Mouse (Mus musculus): ENCODE measurements around the gene Tcn2. TPM values are rescaled to one million over a fixed set of nuclear protein-coding genes. Genes with fewer than 3 reads are reported as not detected.

Tcn2 gene
- total RNA-seq, 2 experiments from 2014 or later = 41.3 to 41.7 TPM

DNA sequence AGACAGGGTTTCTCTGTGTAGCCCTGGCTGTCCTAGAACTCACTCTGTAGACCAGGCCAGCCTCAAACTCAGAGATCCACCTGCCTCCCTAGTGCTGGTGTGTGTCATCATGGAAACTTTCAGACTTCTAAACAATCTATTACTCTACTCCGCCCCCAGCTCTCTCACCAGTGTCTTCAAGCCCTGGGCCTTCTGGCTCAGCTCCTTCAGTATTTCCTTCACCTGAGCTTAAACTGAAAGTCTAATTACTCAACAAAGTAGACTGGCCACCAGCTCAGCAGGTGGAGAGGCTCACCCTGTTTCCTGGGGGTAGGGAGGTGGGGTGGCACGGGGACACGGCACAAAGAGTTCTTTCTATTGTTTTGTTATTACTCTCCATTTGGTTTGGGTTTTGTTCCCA lies 29.4 kb downstream of the Tcn2 start:
- intact Hi-C loops (cut with DNase I) = no loop called here

DNA sequence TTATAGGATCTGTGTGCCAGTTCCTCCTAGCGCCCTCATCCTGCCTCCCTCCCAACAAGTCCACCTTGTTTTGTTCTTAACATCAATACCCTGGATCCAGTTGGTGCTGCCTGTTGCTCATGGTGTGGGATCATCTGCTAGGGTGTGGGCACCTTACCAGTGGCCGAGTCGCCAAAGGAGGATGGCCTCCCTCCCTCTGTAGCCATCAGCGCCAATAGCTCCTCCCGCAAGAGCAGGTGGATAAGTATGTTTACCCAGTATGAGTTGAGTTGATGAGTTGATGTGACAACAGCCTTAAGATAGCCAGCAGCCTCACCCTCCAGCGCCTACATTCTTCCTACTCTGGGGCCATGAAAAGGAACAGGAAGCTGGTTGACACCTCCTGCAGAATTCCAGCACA lies 31.7 kb downstream of the Tcn2 start:
- intact Hi-C loops (cut with DNase I) = no loop called here
- DNase-seq (ENCODE audit: low spot score) = no peak

More for the DNA sequence above, 29.4 kb downstream of the Tcn2 start:
- no peak for DNase-seq (ENCODE audit: low spot score)

DNA sequence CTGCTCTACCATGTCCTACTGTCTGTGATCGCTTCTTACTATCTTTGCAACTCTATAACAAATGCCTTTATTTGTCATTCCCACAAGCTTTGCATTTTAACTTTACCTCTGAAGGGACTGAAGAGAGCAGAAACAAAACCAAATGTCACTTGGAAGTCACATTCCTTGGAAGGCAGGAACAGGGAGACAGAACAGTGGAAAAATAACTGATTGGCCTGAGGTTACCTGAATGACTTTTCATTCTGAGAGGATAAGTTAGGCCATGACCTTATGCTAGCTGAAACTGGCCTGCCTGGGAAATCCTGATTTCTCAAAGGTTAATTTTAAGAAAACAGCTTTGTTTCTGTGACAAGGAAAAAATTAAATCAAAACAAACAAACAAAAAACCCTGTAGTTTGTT lies 36.0 kb downstream of the Tcn2 start:
- DNase-seq (ENCODE audit: low spot score) = no peak
- intact Hi-C loops (cut with DNase I) = loop anchor here (2.0 kb wide), 1 partner anchor 17 kb away; no protein-coding TSS in a partner anchor

DNA sequence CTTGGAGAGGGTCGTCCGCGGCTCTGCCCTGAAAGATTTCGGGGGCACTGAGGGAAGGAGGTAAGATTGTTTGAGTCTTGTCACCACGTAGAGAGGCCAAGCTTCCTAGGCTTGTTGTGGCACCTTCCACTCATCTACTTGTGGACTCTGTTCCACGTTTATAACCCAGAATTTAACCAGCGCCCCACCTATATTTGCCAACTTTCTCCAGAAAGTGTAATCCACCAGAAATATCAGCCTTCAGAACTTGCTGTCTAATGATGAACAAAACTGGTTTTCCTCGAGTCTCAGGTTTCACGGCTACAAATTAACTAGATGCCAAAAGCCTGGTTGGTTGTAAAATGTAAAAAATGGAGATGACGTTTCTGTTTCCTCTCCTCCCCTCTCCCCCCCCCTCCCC lies 36.5 kb downstream of the Tcn2 start:
- intact Hi-C loops (cut with DNase I) = loop anchor here (2.0 kb wide), 1 partner anchor 17 kb away; no protein-coding TSS in a partner anchor
- DNase-seq (ENCODE audit: low spot score) = no peak

DNA sequence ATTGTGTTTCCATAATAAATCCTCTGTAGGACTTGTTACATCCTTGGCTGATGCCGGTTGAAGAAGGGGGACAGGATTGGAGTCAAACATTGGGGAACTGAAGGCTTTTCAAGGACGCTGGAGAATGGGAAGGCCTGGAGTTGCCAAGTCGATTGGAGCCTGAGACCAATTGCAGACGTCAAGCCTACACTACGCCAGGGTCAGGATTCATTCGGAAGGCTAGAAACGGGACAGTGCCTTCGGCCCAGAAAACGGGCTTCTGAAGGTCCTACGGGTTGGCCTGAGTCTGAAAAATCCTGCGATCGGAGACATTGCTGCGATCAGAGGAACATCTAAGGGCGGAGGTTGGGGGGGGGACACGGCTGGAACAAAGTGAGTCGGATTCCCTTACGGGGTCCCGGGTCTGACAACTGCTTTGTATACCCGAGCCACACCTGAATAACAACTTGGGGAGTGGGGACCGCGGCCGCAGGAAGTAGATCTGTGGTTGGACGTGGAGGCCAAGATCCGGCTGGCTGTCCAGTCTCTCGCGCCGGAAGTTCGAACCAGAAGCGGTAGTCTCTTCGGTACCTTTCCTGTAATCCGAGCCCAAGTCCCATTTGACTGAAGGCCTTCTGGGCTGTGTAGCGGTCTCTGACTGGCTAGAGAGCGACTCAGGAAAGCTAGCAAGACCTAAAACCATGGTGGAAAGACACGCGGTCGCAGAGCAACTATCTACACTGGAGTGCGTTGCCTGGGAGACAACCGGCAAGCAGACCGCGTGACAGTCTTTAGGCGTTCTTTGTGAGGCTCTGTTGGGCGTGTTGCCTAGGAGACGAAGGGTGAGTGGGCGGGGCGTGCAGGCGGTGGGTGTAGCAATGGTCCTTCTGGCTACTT lies 37.3 kb downstream of the Tcn2 start, which contains the start of the genes 4921536K21Rik and Dusp18:
Gene 4921536K21Rik (minus strand): TSS at position 693 of the 876 bp plus-strand sequence.
Gene Dusp18 (plus strand): TSS at position 835 of the 876 bp plus-strand sequence.
- intact Hi-C loops (cut with DNase I) = loop anchor here (2.0 kb wide), 1 partner anchor 18 kb away; no protein-coding TSS in a partner anchor
- DNase-seq (ENCODE audit: low spot score) = peak; percentile 85

DNA sequence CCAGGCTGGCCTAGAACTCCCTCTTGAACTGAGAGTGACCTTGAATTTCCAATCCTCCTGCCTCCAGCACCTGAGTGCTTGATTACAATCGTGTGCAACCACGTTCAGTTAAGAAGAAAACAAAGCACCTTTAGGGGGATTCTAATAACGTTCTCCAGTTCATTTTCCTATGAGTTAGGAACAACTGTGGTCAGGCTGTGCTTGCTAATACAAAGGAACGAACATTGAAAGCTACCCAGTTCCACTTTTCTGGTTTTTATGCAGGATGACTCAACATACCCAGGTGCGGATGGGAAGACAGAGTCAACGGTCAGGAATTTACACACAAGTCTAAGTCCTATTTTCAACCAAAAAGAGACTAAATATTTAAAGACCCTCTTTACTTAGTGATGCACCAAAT lies 38.0 kb downstream of the Tcn2 start:
- DNase-seq (ENCODE audit: low spot score) = no peak
- intact Hi-C loops (cut with DNase I) = loop anchor here (2.0 kb wide), 1 partner anchor 19 kb away; no protein-coding TSS in a partner anchor

DNA sequence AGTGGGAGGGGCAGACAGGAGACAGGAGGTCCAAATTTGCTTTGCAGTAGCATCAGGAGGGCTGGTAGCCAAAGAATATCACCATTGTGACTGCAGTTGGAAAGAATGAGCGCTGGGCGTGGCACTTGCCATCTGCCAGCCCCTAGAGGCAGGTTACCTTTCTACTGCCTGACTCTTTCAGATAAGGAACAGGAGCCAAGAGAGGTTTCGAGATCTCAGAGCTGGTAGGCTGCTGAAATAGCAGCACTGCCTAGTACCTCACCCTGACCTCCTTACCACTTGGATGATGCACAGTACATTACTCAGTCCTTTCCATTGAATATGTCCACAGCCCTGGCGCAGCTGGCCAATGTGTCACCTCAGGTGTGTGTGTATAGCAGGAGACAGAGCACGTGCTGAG lies 44.6 kb downstream of the Tcn2 start:
- DNase-seq (ENCODE audit: low spot score) = no peak
- intact Hi-C loops (cut with DNase I) = loop anchor here (10.0 kb wide), 1 partner anchor 353 kb away; no protein-coding TSS in a partner anchor

DNA sequence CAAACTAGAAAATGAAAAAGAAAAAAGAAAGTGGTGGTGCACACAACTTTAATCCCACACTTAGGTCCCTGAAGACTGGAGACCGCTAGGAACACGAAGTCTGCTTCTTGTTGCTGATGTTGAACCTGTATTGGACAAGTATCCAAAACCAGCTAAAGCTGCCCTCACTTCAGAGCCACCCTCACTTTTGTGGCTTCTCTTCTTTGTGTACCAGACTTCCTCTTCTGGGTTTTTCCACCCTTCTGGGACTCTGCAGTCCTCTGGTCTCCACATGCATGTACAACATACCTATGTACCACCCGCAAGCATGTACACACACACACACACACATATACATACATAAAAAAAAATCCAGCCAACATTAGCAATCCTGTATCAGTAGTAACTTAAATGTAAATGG lies 48.2 kb downstream of the Tcn2 start:
- intact Hi-C loops (cut with DNase I) = loop anchor here (5.0 to 10.0 kb wide), 2 partner anchors 166 to 349 kb away; no protein-coding TSS in a partner anchor
- DNase-seq (ENCODE audit: low spot score) = no peak

DNA sequence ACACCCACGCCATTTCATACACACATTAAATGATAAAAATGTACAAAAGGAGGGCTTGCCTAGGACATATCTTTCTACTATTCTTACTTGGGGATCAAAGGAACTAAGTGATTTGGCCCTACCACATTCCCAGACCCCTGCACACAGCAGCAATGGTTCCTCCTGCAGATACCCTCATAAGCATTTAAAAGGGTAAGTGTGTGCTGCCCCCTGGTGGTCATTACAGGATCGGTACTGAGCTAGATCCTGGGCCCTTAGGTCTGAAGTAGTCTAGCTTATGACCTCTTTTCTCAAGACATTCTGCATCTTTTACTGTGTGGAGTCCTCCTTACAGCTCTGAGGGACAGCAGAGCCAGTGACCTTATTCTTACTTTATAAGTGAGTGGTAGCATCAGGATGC lies 52.1 kb downstream of the Tcn2 start:
- intact Hi-C loops (cut with DNase I) = loop anchor here (1.0 to 10.0 kb wide), 5 partner anchors 35 to 405 kb away; partner anchors contain the start of gene Slc35e4
- no peak for DNase-seq (ENCODE audit: low spot score)

DNA sequence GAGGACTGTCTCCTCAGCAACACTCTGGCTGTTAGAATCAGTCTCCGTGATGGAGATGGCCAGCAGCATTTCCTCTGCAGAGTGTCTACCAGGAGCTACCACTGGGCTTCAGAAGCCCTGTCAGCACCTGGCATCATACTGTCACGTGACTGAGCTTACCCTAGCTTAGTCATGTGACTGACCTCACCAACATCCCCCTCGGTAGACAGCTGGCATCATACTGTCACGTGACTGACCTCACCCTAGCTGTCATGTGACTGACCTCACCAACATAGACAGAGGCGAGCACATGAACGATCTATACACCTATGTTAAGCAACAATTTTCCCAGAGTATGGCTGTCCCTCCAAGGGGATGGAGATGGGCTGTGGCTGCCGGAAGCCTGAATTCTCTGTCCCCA lies 53.3 kb downstream of the Tcn2 start:
- DNase-seq (ENCODE audit: low spot score) = no peak
- intact Hi-C loops (cut with DNase I) = loop anchor here (1.0 to 10.0 kb wide), 2 partner anchors 70 to 404 kb away; no protein-coding TSS in a partner anchor

DNA sequence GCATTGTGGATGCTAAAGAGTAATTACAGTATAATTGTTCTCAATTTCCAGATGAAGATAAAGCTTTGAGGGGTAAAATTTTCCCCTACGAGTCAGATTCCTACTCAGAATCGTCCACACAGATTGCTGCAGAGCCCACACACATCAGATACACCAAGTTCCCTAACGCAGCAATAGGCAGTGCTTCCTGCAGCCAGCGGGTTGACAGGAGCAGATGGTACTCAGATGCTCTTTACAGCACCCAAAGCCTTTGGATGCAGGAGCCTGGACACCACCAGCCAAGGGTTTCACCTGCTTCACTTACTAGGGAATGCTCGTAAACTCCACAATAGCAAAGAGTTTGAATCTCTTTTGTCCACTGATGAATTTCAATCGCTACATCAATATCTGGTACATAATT lies 55.5 kb downstream of the Tcn2 start:
- intact Hi-C loops (cut with DNase I) = loop anchor here (10.0 kb wide), 1 partner anchor 402 kb away; no protein-coding TSS in a partner anchor
- DNase-seq (ENCODE audit: low spot score) = no peak

Other genes starting within 250 kb of the Tcn2 start
- 10 to 100 TPM in 1 of 2 experiments, 1 to 10 TPM in 1; 9.8 to 11.4 TPM for gene Osbp2, start 68.3 kb downstream of the Tcn2 start, total RNA-seq (2021)
- gene 4921536K21Rik, start 37.1 kb downstream of the Tcn2 start, total RNA-seq (2021) = under 1 TPM; 0.42 to 0.96 TPM
- 10 to 100 TPM; 24.8 to 45.0 TPM for gene Dusp18, start 36.9 kb downstream of the Tcn2 start, total RNA-seq (2021)
- gene Slc35e4, start 17.5 kb downstream of the Tcn2 start, total RNA-seq (2021) = 1 to 10 TPM; 4.4 to 5.7 TPM
- 10 to 100 TPM; 28.1 to 29.8 TPM for gene Pes1, start 31.8 kb upstream of the Tcn2 start, total RNA-seq (2021)
- gene 4930556J24Rik, start 44.6 kb upstream of the Tcn2 start, total RNA-seq (2021) = not detected
- gene Gal3st1, start 51.5 kb upstream of the Tcn2 start, total RNA-seq (2021) = under 1 TPM; 0.17 to 0.31 TPM
- gene Sec14l4, start 99.3 kb upstream of the Tcn2 start, total RNA-seq (2021) = under 1 TPM; 0.17 to 0.34 TPM
- gene Sec14l3, start 132.7 kb upstream of the Tcn2 start, total RNA-seq (2021) = not detected
- gene Mtfp1, start 163.3 kb upstream of the Tcn2 start, total RNA-seq (2021) = 100 to 1,000 TPM; 142 to 144 TPM
- gene Sec14l2, start 191.3 kb upstream of the Tcn2 start, total RNA-seq (2021) = 1 to 10 TPM in 1 of 2 experiments, under 1 TPM in 1; 0.73 to 1.1 TPM
- gene Rnf215, start 203.0 kb upstream of the Tcn2 start, total RNA-seq (2021) = 10 to 100 TPM; 13.2 to 13.8 TPM
- gene Ccdc157, start 228.1 kb upstream of the Tcn2 start, total RNA-seq (2021) = 1 to 10 TPM; 5.0 to 5.3 TPM
- gene Sf3a1, start 228.2 kb upstream of the Tcn2 start, total RNA-seq (2021) = 10 to 100 TPM; 40.0 to 43.9 TPM